Mouse (Mus musculus): Measurements from ENCODE around the gene Kl.

DNA sequence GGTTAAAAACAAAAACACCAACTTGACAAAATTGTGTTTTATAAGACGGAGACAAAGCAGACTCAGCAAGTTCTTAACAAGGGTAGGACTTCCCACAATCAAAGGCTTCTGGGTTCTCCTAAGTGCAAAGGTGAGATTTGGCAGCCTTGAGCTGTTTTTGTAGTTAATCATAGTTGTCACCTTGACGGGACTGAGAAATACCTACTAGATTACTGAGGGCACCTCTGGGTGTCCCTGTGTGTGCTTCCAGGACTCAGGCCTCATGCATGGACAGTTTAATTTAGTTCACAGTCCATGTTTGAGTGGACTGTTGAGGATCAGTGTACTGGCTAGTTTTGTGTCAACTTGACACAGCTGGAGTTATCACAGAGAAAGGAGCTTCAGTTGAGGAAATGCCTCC, 72.1 kb downstream of the Kl start:
- TF ChIP-seq GATA1 (IDR thresholded peaks at IDR 0.05; ENCODE audit: borderline replicate concordance, low read length) (no peak), FLI1 (IDR thresholded peaks at IDR 0.05; ENCODE audit: low read length) (no peak)

All from megakaryocyte, embryonic 14.5 days (primary cell).